8 mouse cellular contexts compared by ENCODE assay signal in genomic region chr7:64729785-64730184, GRCm38 (mm10).
DNase-seq lines count a peak whose midpoint lies in the region; ATAC-seq and TF ChIP-seq lines count a peak whose summit lies in the region.
"Had no signal": no experiment of that assay in that cellular context is flagged by ENCODE, and none has a peak within 500 bp of the region (broad histone marks: within the 10 kb centered on the region; RNA-seq: fewer than 3 reads in every experiment).

No protein-coding gene starts in this region.

- no peaks in the 10 kb centered on the region for H3K4me1 ChIP-seq in kidney, adult 2 months (ENCODE audit: control insufficient read depth, insufficient read depth, low read length)
- H3K4me1 ChIP-seq in limb, embryonic 10.5 days: no peaks in the 10 kb centered on the region
- H3K4me1 ChIP-seq in neural tube, embryonic 15.5 days: peaks cover 34% of the 10 kb centered on the region

- H3K4me3 ChIP-seq in kidney, adult 2 months (ENCODE audit: insufficient read depth, low read depth, low read length): no peak overlapping the region
- H3K4me3 ChIP-seq in limb, embryonic 10.5 days: no peak overlapping the region
- no peak overlapping the region for H3K4me3 ChIP-seq in neural tube, embryonic 15.5 days (replicated peaks)
- H3K4me3 ChIP-seq: myocyte had no signal

- H3K4me2 ChIP-seq in neural tube, embryonic 15.5 days: no peak overlapping the region

- TF ChIP-seq CTCF in kidney, adult 2 months (conservative IDR thresholded peaks at IDR 0.05; ENCODE audit: insufficient read depth, insufficient read length, low read depth, low read length): peak; percentile 72

- no peaks in the 10 kb centered on the region for H3K9me3 ChIP-seq in limb, embryonic 10.5 days (replicated peaks)
- H3K9me3 ChIP-seq in neural tube, embryonic 15.5 days (replicated peaks): no peaks in the 10 kb centered on the region

- no peaks in the 10 kb centered on the region for H3K36me3 ChIP-seq in kidney, adult 2 months (ENCODE audit: control insufficient read depth, insufficient read depth, low read length)
- H3K36me3 ChIP-seq in limb, embryonic 10.5 days: no peaks in the 10 kb centered on the region
- H3K36me3 ChIP-seq in neural tube, embryonic 15.5 days: no peaks in the 10 kb centered on the region

- no peak overlapping the region for H3K27ac ChIP-seq in kidney, adult 2 months (ENCODE audit: insufficient read depth, low read depth, low read length)
- no peak overlapping the region for H3K27ac ChIP-seq in limb, embryonic 10.5 days
- H3K27ac ChIP-seq in neural tube, embryonic 15.5 days (replicated peaks): no peak overlapping the region

- 30% methylated on average over 7 of the region's 7 CpGs for WGBS in kidney, adult 2 months
- WGBS in limb, embryonic 10.5 days: 35% methylated on average over 7 of the region's 7 CpGs
- WGBS in neural tube, embryonic 15.5 days: 25% methylated on average over 7 of the region's 7 CpGs

- H3K9ac ChIP-seq in neural tube, embryonic 15.5 days (replicated peaks): no peak overlapping the region

- no peak for TF ChIP-seq POLR2A in kidney, adult 2 months (IDR thresholded peaks at IDR 0.05; ENCODE audit: low read depth, low read length)

- H3K27me3 ChIP-seq in kidney, adult 2 months (replicated peaks; ENCODE audit: control insufficient read depth, insufficient read depth, low read length): no peaks in the 10 kb centered on the region
- H3K27me3 ChIP-seq in limb, embryonic 10.5 days (ENCODE audit: low read depth, poor library complexity, severe bottlenecking): no peaks in the 10 kb centered on the region
- H3K27me3 ChIP-seq in neural tube, embryonic 15.5 days (replicated peaks): no peaks in the 10 kb centered on the region

- peak; percentile 39 for ATAC-seq in neural tube, embryonic 15.5 days (ENCODE audit: low FRiP score)

- DNase-seq in ES-CJ7 (ENCODE audit: low read depth, low spot score) (peak; percentile 87), adipocyte (ENCODE audit: low spot score) (peak; percentile 4)
- DNase-seq in embryo, embryonic 9.5 days (ENCODE audit: extremely low spot score): peak; percentile 61
- DNase-seq in kidney, adult 2 months: peak; percentile 57
- DNase-seq in limb, embryonic 10.5 days (ENCODE audit: low spot score): peak; percentile 73
- DNase-seq in gastrocnemius, postnatal 4 days (ENCODE audit: low spot score in 2 of 2): no peak

Comparison
In these comparisons a context has a peak if more than half of its experiments do, and no peak if none do; other contexts are left out.
1. DNase-seq: peak in ES-CJ7 (single experiment), adipocyte (single experiment), embryo, embryonic 9.5 days (single experiment), kidney, adult 2 months (single experiment) and limb, embryonic 10.5 days (single experiment); none in gastrocnemius, postnatal 4 days (0 of 2).